Mouse (Mus musculus) erythroblast, embryonic 14.5 days (primary cell): ENCODE data around the gene Grxcr1. TPM values are rescaled to one million over a fixed set of nuclear protein-coding genes. Genes with fewer than 3 reads are reported as not detected.

Source experiments
- H3K27me3 ChIP-seq: 2 replicates; pipeline ENCODE4 v1.6.1; 2012; ENCODE audit warnings: inconsistent platforms; ENCODE audit not compliant: control insufficient read depth
- H3K36me3 ChIP-seq: 2 replicates; pipeline ENCODE4 v1.6.1; 2012; ENCODE audit warnings: mild to moderate bottlenecking, inconsistent platforms; ENCODE audit not compliant: control insufficient read depth
- H3K4me1 ChIP-seq: 2 replicates; pipeline ENCODE4 v1.6.1; 2012; ENCODE audit warnings: inconsistent platforms; ENCODE audit not compliant: control insufficient read depth
- H3K4me3 ChIP-seq: replicated peaks from 2 replicates; pipeline ENCODE3; 2012; ENCODE audit warnings: moderate library complexity, mild to moderate bottlenecking, inconsistent platforms
- H3K9me3 ChIP-seq: 2 replicates; pipeline ENCODE4 v1.6.1; 2012; ENCODE audit warnings: low read length, inconsistent platforms, mixed read lengths; ENCODE audit not compliant: control insufficient read depth
- GATA1 ChIP-seq: IDR thresholded peaks from 2 replicates; pipeline ENCODE4 v1.6.1; 2012; ENCODE audit warnings: low read length, inconsistent platforms, mixed read lengths
- TAL1 ChIP-seq: IDR thresholded peaks from 3 replicates; pipeline ENCODE4 v1.6.1; 2012; ENCODE audit warnings: low read length, inconsistent platforms, mixed read lengths
- polyA plus RNA-seq: library from polyadenylated mRNA; stranded (reverse); fragments of >175 nt; gene quantifications from 2 replicates; pipeline ENCODE4 v1.2.3, GENCODE M21; 2012

Grxcr1 gene
- polyA plus RNA-seq, 1 experiment = not detected

- Histone ChIP-seq H3K4me3 (no peak overlapping the region), H3K9me3 (no peaks in the 10 kb centered on the region), H3K27me3 (no peaks in the 10 kb centered on the region), H3K4me1 (no peaks in the 10 kb centered on the region), H3K36me3 (no peaks in the 10 kb centered on the region)
- TF ChIP-seq GATA1 (no peak), TAL1 (no peak)
These were observed 93.8 kb downstream of the Grxcr1 start for GRCm38 (mm10) chr5:68125478-68125877.

- TF ChIP-seq TAL1 = no peak
- no peak for TF ChIP-seq GATA1
- no peaks in the 10 kb centered on the region for H3K27me3 ChIP-seq
- no peak overlapping the region for H3K4me3 ChIP-seq
- no peaks in the 10 kb centered on the region for H3K4me1 ChIP-seq
- no peaks in the 10 kb centered on the region for H3K36me3 ChIP-seq
- H3K9me3 ChIP-seq = no peaks in the 10 kb centered on the region
These were observed 96.8 kb downstream of the Grxcr1 start for GRCm38 (mm10) chr5:68128421-68128820.

- H3K9me3 ChIP-seq = no peaks in the 10 kb centered on the region
- no peaks in the 10 kb centered on the region for H3K27me3 ChIP-seq
- no peaks in the 10 kb centered on the region for H3K4me1 ChIP-seq
- TF ChIP-seq GATA1 (no peak), TAL1 (no peak)
- no peaks in the 10 kb centered on the region for H3K36me3 ChIP-seq
- no peak overlapping the region for H3K4me3 ChIP-seq
These were observed 97.4 kb downstream of the Grxcr1 start for GRCm38 (mm10) chr5:68128821-68129608.

- TF ChIP-seq GATA1 (no peak), TAL1 (no peak)
- Histone ChIP-seq H3K4me1 (no peaks in the 10 kb centered on the region), H3K36me3 (no peaks in the 10 kb centered on the region), H3K9me3 (no peaks in the 10 kb centered on the region), H3K4me3 (no peak overlapping the region), H3K27me3 (no peaks in the 10 kb centered on the region)
These were observed 115.2 kb downstream of the Grxcr1 start for GRCm38 (mm10) chr5:68146818-68147217.

GRCm38 (mm10) chr5:68149946-68150345, 118.3 kb downstream of the Grxcr1 start:
- Histone ChIP-seq H3K4me1 (no peaks in the 10 kb centered on the region), H3K9me3 (no peaks in the 10 kb centered on the region), H3K4me3 (no peak overlapping the region), H3K36me3 (no peaks in the 10 kb centered on the region), H3K27me3 (no peaks in the 10 kb centered on the region)
- TF ChIP-seq TAL1 (no peak), GATA1 (no peak)

GRCm38 (mm10) chr5:68150347-68151043, 118.9 kb downstream of the Grxcr1 start:
- no peaks in the 10 kb centered on the region for H3K27me3 ChIP-seq
- no peaks in the 10 kb centered on the region for H3K9me3 ChIP-seq
- no peak for TF ChIP-seq TAL1
- TF ChIP-seq GATA1 = no peak
- H3K36me3 ChIP-seq = no peaks in the 10 kb centered on the region
- H3K4me3 ChIP-seq = no peak overlapping the region
- no peaks in the 10 kb centered on the region for H3K4me1 ChIP-seq

GRCm38 (mm10) chr5:68162503-68162902, 130.9 kb downstream of the Grxcr1 start:
- TF ChIP-seq TAL1 = no peak
- no peak for TF ChIP-seq GATA1
- Histone ChIP-seq H3K27me3 (no peaks in the 10 kb centered on the region), H3K9me3 (no peaks in the 10 kb centered on the region), H3K4me3 (no peak overlapping the region), H3K36me3 (no peaks in the 10 kb centered on the region), H3K4me1 (no peaks in the 10 kb centered on the region)

GRCm38 (mm10) chr5:68165954-68166353, 134.3 kb downstream of the Grxcr1 start:
- TF ChIP-seq TAL1 (no peak), GATA1 (no peak)

More at GRCm38 (mm10) chr5:68165954-68166353, 134.3 kb downstream of the Grxcr1 start:
- no peaks in the 10 kb centered on the region for H3K4me1 ChIP-seq
- no peaks in the 10 kb centered on the region for H3K9me3 ChIP-seq
- H3K4me3 ChIP-seq = no peak overlapping the region
- H3K27me3 ChIP-seq = no peaks in the 10 kb centered on the region
- H3K36me3 ChIP-seq = no peaks in the 10 kb centered on the region

Other genes with a start within 250 kb of the Grxcr1 start
- gene Atp8a1, start 184.4 kb upstream of the Grxcr1 start, polyA plus RNA-seq = 0.51 and 0.68 TPM in 2 replicates
- not detected in 2 replicates for gene Gm5108, start 90.2 kb upstream of the Grxcr1 start, polyA plus RNA-seq
- gene Gm21905, start 85.4 kb upstream of the Grxcr1 start, polyA plus RNA-seq = not detected in 2 replicates